Mouse (Mus musculus) forebrain, embryonic 14.5 days (tissue): Measurements from ENCODE around the gene Prrc2a. TPM values are rescaled to one million over a fixed set of nuclear protein-coding genes. Genes with fewer than 3 reads are reported as not detected.

Experiments used
- ATAC-seq: fragments of 200-750 bp; cut with Nextera tagmentation; 2 replicates; pipeline ENCODE4 v1.8.0; 2017; ENCODE audit warnings: mild to moderate bottlenecking, moderate library complexity
- DNase-seq: peaks from one replicate; pipeline ENCODE4 v3.0.0-alpha.2; 2015; ENCODE audit warnings: low spot score
- H3K27ac ChIP-seq: fragments of 300-500 bp; sonication (generic); 2 replicates; pipeline ENCODE4 v1.5.1; 2014; ENCODE audit warnings: low read depth, mild to moderate bottlenecking, control low read depth, low read length, moderate library complexity
- H3K27me3 ChIP-seq: fragments of 300-500 bp; sonication (generic); replicated peaks from 2 replicates; pipeline ENCODE4 v1.6.1; 2014; ENCODE audit warnings: low read length, control low read depth, mixed read lengths; ENCODE audit not compliant: control insufficient read depth, insufficient read depth
- H3K36me3 ChIP-seq: fragments of 300-500 bp; sonication (generic); 2 replicates; pipeline ENCODE4 v1.6.1; 2014; ENCODE audit warnings: low read length, control low read depth; ENCODE audit not compliant: control insufficient read depth, insufficient read depth
- H3K4me1 ChIP-seq: fragments of 300-500 bp; sonication (generic); 2 replicates; pipeline ENCODE4 v1.6.1; 2014; ENCODE audit warnings: antibody characterized with exemption, low read length, control low read depth; ENCODE audit not compliant: control insufficient read depth, insufficient read depth
- H3K4me2 ChIP-seq: fragments of 300-500 bp; sonication (generic); 2 replicates; pipeline ENCODE4 v1.6.1; 2014; ENCODE audit warnings: mild to moderate bottlenecking, control low read depth, low read length
- H3K4me3 ChIP-seq: fragments of 300-500 bp; sonication (generic); 2 replicates; pipeline ENCODE4 v1.5.1; 2014; ENCODE audit warnings: low read depth, low read length, control low read depth
- H3K9ac ChIP-seq: fragments of 300-500 bp; sonication (generic); 2 replicates; pipeline ENCODE4 v1.6.1; 2014; ENCODE audit warnings: mild to moderate bottlenecking, low read length, control low read depth, moderate library complexity
- H3K9me3 ChIP-seq: fragments of 300-500 bp; sonication (generic); replicated peaks from 2 replicates; pipeline ENCODE4 v1.6.1; 2016; ENCODE audit warnings: low read length, control low read depth, mixed read lengths; ENCODE audit not compliant: control insufficient read depth
- WGBS: fragments of 180-500 bp; shearing (Covaris S2); extraction: QIAGEN DNeasy Blood & Tissue Kit; methylation state at CpG from one replicate; pipeline ENCODE4 v1.1.7; 2014; 5-methylcytosine and 5-hydroxymethylcytosine counted together
- polyA plus RNA-seq: library from polyadenylated mRNA; unstranded; fragments of >200 nt; fragmentation: Nextera tagmentation; extraction: Ambion mirVana; gene quantifications from 2 replicates; pipeline ENCODE4 v1.2.1, GENCODE M21; 2014

Gene Prrc2a
- 117 and 141 TPM in 2 replicates for polyA plus RNA-seq

DNA sequence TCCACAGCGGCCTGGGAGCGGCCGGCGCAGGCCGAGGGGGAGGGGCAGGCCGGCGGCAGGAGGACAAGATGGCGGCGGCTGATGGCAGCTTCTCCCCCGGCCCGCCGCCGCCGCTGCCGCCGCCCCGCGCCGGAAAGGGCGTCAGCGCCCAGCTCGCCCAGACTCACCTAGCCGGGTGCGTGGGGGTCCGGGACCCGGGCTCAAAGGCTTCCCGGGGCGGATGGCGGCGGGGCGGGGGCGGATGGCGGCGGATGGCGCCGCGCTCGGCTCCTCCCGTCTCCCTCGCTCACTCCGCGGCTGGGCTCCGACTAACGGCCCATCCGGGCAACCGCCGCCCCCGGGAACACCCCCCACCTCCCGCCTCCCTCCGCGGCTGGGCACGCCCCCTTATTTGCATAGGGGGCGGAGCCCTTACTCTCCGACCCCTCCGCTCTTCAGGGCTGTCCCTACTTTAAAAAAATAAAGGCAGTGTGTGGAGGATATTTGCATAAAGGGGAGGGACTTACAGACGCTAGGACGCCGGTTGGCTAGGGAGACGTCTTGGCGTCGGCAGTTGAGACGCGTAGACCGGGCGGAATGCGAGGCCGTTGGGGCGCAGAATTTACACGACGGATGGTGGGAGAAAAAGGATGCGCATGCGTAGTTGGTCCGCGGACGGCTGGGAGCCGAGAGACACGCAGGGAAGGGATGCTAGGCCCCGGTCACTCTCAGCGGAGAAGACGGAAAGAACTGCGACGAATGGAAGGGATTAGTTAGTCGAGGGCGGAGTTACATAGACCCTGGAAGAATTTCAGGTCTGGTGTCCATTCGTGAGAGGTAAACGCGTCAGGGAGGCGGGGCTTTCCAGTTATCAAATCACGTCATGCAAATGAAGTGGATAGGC is at the start of gene Prrc2a:
TSS of gene Prrc2a (minus strand) at position 330 of the 883 bp plus-strand sequence.
- Histone ChIP-seq H3K27ac (peak within 1 kb of the TSS; percentile 97), H3K4me3 (peak within 1 kb of the TSS; percentile 100), H3K36me3 (peaks cover 28% of the 10 kb centered on the region), H3K9ac (peak within 1 kb of the TSS; percentile 99), H3K4me2 (peak within 1 kb of the TSS; percentile 98), H3K9me3 (no peaks in the 10 kb centered on the region), H3K27me3 (no peaks in the 10 kb centered on the region), H3K4me1 (peaks cover 18% of the 10 kb centered on the region)
- ATAC-seq (peak; percentile 95), DNase-seq (peak; percentile 100)
- under 1% methylated on average over 71 of the region's 89 CpGs for WGBS

DNA sequence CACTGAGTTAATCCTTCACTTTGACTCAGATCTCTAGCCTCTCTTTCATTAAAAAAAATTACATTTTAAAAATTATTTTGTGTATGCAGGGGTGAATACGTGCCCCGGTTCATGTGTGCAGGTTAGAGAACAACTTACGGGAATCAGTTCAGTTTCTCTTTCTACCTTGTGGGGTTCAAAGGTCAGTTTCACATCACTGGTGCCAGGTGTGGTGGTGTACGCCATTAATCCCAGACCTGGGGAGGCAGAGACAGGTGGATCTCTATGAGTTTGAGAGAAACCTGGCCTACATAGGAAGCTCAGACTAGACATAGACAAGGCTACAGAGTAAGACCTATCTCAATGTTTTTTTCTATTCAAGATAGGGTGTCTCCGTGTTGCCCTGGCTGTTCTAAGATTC is 48.4 kb upstream of the Prrc2a start:
- no peak overlapping the region for H3K4me2 ChIP-seq
- H3K9me3 ChIP-seq: no peaks in the 10 kb centered on the region
- ATAC-seq (no peak), DNase-seq (no peak)
- no peaks in the 10 kb centered on the region for H3K36me3 ChIP-seq
- no peaks in the 10 kb centered on the region for H3K27me3 ChIP-seq
- 95% methylated on average over 5 of the region's 5 CpGs for WGBS
- H3K9ac ChIP-seq: no peak overlapping the region
- H3K4me3 ChIP-seq: no peak overlapping the region
- H3K4me1 ChIP-seq: no peaks in the 10 kb centered on the region
- no peak overlapping the region for H3K27ac ChIP-seq

DNA sequence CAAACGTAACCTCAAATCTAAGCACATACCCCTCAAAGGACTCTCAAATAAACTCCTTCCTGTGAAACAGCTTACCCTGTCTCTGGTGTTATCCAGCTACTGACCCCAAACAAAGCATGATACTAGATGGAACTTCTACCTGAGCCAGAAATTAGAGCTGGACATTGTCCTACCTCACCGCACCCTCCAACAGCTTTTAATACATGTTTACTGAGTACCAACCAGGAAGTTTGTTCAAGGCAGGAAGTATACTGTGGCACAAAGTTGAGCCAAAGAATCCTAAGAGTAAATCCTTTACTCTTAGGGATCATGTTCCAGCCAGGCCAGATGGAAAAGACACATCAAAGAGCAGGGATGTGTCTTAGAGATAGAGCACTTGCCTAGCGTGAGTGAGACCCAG is 45.9 kb upstream of the Prrc2a start:
- 87% methylated on average over 3 of the region's 3 CpGs for WGBS
- no peaks in the 10 kb centered on the region for H3K27me3 ChIP-seq
- ATAC-seq: no peak

DNA sequence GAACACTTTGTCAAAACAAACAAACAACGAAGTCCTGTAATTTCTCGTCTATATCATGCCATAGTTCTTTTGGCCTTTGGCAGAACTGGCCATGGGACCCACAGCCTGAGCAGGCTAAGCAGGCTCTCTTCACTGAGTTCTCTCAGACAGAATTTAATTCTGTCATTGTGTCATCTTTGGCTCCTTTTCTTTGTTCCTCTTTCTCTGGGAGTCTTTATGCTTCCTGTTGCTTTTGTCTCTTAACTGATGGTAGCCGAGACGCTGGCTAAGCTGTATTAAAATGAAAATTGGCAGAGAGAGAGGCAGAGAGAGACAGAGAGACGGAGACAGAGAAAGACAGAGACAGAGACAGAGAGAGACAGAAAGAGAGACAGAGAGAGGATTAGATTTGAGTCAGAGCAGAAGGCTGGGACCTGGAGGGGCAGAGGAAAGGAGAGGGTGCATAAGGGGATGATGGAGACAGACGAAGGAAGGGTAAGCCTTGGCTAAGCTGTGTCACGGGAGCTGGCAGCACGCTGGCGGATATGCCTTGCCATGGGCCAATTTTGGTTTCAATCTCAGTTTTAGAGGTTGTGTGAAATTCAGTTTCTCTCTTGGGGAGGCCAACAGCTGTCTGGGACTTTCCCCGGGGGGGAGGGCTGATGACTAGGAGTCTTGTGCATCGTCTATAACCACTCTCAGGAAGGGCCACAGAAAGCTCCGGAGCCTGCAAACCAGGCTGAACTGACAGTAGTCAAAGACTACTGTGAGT is 45.3 kb upstream of the Prrc2a start:
- Histone ChIP-seq H3K9ac (no peak overlapping the region), H3K9me3 (no peaks in the 10 kb centered on the region), H3K27ac (no peak overlapping the region), H3K4me2 (no peak overlapping the region), H3K4me3 (no peak overlapping the region), H3K4me1 (no peaks in the 10 kb centered on the region), H3K27me3 (no peaks in the 10 kb centered on the region), H3K36me3 (no peaks in the 10 kb centered on the region)
- ATAC-seq (no peak), DNase-seq (no peak)
- 70% methylated on average over 12 of the region's 12 CpGs for WGBS

More for the DNA sequence above, 45.9 kb upstream of the Prrc2a start:
- no peaks in the 10 kb centered on the region for H3K4me1 ChIP-seq
- DNase-seq: no peak
- H3K9me3 ChIP-seq: no peaks in the 10 kb centered on the region
- no peak overlapping the region for H3K4me3 ChIP-seq
- H3K27ac ChIP-seq: no peak overlapping the region
- H3K36me3 ChIP-seq: no peaks in the 10 kb centered on the region
- H3K4me2 ChIP-seq: no peak overlapping the region
- H3K9ac ChIP-seq: no peak overlapping the region

DNA sequence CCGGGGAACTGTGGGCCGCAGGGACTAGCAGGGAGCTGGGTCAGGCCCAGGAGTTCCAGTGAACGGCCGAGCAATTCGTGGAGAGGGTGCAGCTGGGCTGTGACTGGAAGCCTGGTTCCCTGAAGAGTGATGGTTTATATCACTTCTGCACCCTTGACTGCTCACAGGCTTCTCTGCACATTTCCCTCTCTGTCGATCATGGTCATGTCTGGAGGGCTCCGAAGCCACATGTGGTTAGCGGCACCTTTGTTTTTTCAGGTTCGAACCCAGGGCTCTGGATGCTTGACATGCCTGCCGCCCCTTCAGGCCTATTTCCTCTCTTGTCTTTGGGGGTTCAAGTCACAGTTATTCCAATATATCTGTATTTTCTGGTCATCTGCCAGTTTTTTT is 40.7 kb upstream of the Prrc2a start:
- WGBS: 66% methylated on average over 10 of the region's 10 CpGs
- Histone ChIP-seq H3K9ac (no peak overlapping the region), H3K9me3 (no peaks in the 10 kb centered on the region), H3K27ac (no peak overlapping the region), H3K4me2 (no peak overlapping the region), H3K4me1 (no peaks in the 10 kb centered on the region), H3K36me3 (no peaks in the 10 kb centered on the region), H3K27me3 (no peaks in the 10 kb centered on the region), H3K4me3 (no peak overlapping the region)
- DNase-seq (no peak), ATAC-seq (no peak)

DNA sequence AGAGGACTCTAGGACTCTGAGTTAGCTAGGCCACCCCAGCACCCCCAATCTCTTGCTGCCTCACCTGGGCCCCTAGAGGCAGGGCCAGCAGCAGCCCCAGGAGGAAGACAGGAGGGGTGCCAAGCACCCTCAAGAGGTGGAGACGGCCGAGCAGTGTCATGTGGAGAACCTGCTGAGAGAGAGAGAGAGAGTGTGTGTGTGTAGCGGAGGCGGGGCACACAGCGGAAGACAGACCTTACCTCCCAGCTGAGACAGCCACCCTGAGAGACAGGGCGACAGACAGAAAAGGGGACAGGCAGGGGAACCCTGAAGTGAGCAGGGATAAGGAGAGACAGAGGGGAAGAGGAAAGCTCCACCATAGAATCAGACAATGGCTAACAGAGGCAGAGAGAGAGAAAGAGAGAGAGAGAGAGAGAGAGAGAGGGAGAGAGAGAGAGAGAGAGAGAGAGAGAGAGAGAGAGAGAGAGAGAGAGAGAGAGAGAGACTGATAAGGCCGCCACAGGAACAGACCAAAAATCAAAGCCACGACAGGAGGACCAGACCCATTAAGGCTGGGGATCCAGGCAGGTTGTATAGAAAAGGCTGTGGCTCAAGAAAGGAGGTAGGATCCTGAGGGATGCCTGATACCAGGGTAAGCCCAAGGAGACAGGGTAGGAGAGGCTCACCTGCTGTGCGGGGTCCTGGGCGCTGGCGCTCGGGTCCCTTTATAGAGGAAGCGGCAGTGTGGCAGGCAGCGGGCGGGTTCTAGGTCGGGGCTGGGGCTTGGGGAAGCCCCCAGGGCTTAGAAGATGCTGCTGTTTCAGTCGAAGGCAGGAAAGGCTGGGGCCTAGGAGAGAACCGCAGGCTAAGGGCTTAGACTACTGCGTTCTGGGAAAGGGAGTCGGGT is 40.0 kb upstream of the Prrc2a start, which contains the start of gene Lta:
TSS of gene Lta (minus strand) at position 858 of the 886 bp plus-strand sequence.
- Histone ChIP-seq H3K36me3 (no peaks in the 10 kb centered on the region), H3K9ac (no peak within 1 kb of the TSS), H3K27me3 (no peaks in the 10 kb centered on the region), H3K4me2 (no peak within 1 kb of the TSS), H3K9me3 (no peaks in the 10 kb centered on the region), H3K4me1 (no peaks in the 10 kb centered on the region), H3K4me3 (no peak within 1 kb of the TSS), H3K27ac (no peak within 1 kb of the TSS)
- ATAC-seq (no peak), DNase-seq (no peak)
- 31% methylated on average over 20 of the region's 20 CpGs for WGBS

DNA sequence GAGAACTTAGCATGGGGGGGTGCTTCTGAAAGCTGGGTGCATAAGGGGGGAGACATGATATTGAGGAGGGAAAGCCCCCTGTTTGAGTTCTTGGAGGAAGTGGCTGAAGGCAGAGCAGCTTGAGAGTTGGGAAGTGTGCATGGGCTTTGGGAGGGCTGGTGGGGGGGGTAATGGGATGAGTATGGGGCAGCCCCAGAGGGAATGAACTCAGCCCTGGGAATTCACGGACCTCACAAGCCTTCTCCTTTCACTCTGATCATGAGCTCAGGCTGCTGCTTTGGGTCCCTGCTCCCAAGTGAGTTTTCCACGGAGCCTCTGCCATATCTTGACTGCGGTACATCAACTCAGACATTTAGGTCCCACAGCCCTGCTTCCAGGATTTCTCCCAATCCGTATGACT is 37.7 kb upstream of the Prrc2a start:
- Histone ChIP-seq H3K4me2 (no peak overlapping the region), H3K9ac (no peak overlapping the region), H3K27me3 (no peaks in the 10 kb centered on the region), H3K4me1 (no peaks in the 10 kb centered on the region), H3K36me3 (no peaks in the 10 kb centered on the region), H3K27ac (no peak overlapping the region), H3K4me3 (no peak overlapping the region), H3K9me3 (no peaks in the 10 kb centered on the region)
- WGBS: 81% methylated on average over 4 of the region's 4 CpGs
- ATAC-seq (no peak), DNase-seq (no peak)

DNA sequence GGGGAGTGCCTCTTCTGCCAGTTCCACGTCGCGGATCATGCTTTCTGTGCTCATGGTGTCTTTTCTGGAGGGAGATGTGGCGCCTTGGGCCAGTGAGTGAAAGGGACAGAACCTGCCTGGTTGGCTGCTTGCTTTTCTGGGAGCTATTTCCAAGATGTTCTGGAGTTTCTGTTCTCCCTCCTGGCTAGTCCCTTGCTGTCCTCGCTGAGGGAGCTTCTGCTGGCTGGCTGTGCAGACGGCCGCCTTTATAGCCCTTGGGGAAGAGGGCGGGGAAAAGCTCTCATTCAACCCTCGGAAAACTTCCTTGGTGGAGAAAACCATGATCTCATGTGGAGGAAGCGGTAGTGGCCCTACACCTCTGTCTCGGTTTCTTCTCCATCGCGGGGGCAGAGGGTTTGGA is 37.1 kb upstream of the Prrc2a start, which contains the start of gene Tnf:
TSS of gene Tnf (minus strand) at position 221 of the 400 bp plus-strand sequence.
- no peak within 1 kb of the TSS for H3K4me2 ChIP-seq
- no peaks in the 10 kb centered on the region for H3K4me1 ChIP-seq
- 43% methylated on average over 13 of the region's 13 CpGs for whole genome bisulfite sequencing
- no peaks in the 10 kb centered on the region for H3K9me3 ChIP-seq
- ATAC-seq: no peak
- no peaks in the 10 kb centered on the region for H3K36me3 ChIP-seq
- H3K9ac ChIP-seq: no peak within 1 kb of the TSS
- no peak within 1 kb of the TSS for H3K27ac ChIP-seq
- peaks cover 5% of the 10 kb centered on the region for H3K27me3 ChIP-seq
- DNase-seq: no peak
- H3K4me3 ChIP-seq: no peak within 1 kb of the TSS
